Mouse (Mus musculus): Measurements from ENCODE around the gene Lrrc61. TPM values are rescaled to one million over a fixed set of nuclear protein-coding genes. Genes with fewer than 3 reads are reported as not detected.
"Not testable (repeated sequence)": the region's sequence is repeated elsewhere in the genome, so short reads cannot be mapped to it uniquely, and the experiment has no call there.

The Lrrc61 gene
- total RNA-seq (2014; rRNA removed) (32.0 and 50.1 TPM in 2 replicates), polyA plus RNA-seq (2015; fragmentation: Nextera tagmentation; extraction: Ambion mirVana) (14.2 and 15.7 TPM in 2 replicates)

DNA sequence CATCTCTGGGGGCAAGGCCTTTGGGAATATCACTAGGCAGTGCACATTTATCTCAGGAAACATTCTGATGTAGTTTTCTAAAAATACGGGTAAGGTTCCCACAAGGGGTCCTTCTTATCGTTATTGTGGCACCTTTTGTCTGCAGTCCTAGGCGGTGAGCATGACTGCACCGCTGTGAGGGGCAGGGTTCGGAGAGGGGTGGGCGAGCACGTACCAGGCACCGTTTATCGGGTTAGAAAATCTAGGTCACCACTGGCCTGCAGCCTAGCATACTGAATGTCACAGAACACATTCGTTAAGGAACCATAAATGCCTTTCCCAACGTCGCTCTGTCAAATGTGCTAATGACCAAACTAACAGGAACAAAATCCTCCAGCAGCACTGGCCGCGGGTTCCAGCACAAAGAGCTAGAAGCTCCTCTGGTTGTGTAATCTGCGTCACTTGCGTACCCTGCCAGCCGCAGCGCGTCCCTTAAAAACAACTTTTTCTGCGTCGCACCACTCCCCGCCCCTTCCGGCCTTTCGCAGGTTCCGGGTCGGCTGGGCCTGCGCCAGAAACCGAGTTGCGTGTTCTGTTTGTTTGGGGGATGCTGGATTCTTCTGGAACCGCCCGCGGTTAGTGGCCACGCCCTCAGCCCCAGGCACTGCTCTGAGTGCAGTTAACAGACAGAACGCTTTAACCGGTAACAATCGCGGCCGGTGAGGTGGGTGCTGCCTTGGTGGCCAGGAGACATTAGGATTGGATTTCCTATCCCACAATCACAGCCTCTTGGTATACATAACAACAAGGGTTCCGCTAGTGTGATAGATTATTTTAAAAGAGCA, at the start of gene Lrrc61:
Gene Lrrc61, plus strand, starts transcription at position 517 of the 824 bp plus-strand sequence.
- peaks cover 8% of the 10 kb centered on the region; the same call in 1 of the 2 replicates for H3K4me1 ChIP-seq (ENCODE audit: insufficient read depth, low read length)
- peak; percentile 1; the same call in 1 of the 2 replicates for TF ChIP-seq CTCF (IDR thresholded peaks at IDR 0.05; ENCODE audit: low read depth)
- no peaks in the 10 kb centered on the region; the same call in 1 of the 2 replicates for H3K36me3 ChIP-seq (ENCODE audit: insufficient read depth, low read length)
- H3K9ac ChIP-seq (replicated peaks; ENCODE audit: low read length), result peak within 1 kb of the TSS; percentile 74
- DNase-seq (ENCODE audit: low spot score) (peak; percentile 99), ATAC-seq (peak; percentile 93)
- peak within 1 kb of the TSS; percentile 77 for H3K4me2 ChIP-seq (ENCODE audit: low read depth, low read length)
- H3K9me3 ChIP-seq (ENCODE audit: low read length), result no peaks in the 10 kb centered on the region
- H3K27ac ChIP-seq, result peak within 1 kb of the TSS; percentile 99
- peak within 1 kb of the TSS; percentile 51 for H3K4me3 ChIP-seq (ENCODE audit: low read length)
- H3K27me3 ChIP-seq (ENCODE audit: insufficient read depth, low read length), result no peaks in the 10 kb centered on the region
- WGBS, result under 1% methylated on average over 39 of the region's 39 CpGs

GRCm38 (mm10) chr6:48508087-48508486, 46.5 kb upstream of the Lrrc61 start:
- no peak for TF ChIP-seq CTCF (IDR thresholded peaks at IDR 0.05; ENCODE audit: low read depth)
- Histone ChIP-seq H3K27ac (no peak overlapping the region), H3K9ac (replicated peaks; ENCODE audit: low read length) (no peak overlapping the region), H3K4me1 (ENCODE audit: insufficient read depth, low read length) (no peaks in the 10 kb centered on the region), H3K27me3 (ENCODE audit: insufficient read depth, low read length) (no peaks in the 10 kb centered on the region), H3K9me3 (ENCODE audit: low read length) (no peaks in the 10 kb centered on the region), H3K4me2 (ENCODE audit: low read depth, low read length) (no peak overlapping the region), H3K36me3 (ENCODE audit: insufficient read depth, low read length) (peaks cover 9% of the 10 kb centered on the region; the same call in 1 of the 2 replicates), H3K4me3 (ENCODE audit: low read length) (no peak overlapping the region)
- 76% methylated on average over 4 of the region's 4 CpGs for WGBS
- ATAC-seq (no peak), DNase-seq (ENCODE audit: low spot score) (no peak)

- 89% methylated on average over 4 of the region's 4 CpGs for WGBS
- ATAC-seq, result no peak
- Histone ChIP-seq H3K27me3 (ENCODE audit: insufficient read depth, low read length) (no peaks in the 10 kb centered on the region), H3K4me3 (ENCODE audit: low read length) (no peak overlapping the region), H3K4me1 (ENCODE audit: insufficient read depth, low read length) (no peaks in the 10 kb centered on the region), H3K27ac (no peak overlapping the region), H3K9me3 (ENCODE audit: low read length) (no peaks in the 10 kb centered on the region), H3K36me3 (ENCODE audit: insufficient read depth, low read length) (peaks cover 31% of the 10 kb centered on the region), H3K9ac (replicated peaks; ENCODE audit: low read length) (no peak overlapping the region), H3K4me2 (ENCODE audit: low read depth, low read length) (no peak overlapping the region)
- TF ChIP-seq CTCF (IDR thresholded peaks at IDR 0.05; ENCODE audit: low read depth), result no peak
- no peak for DNase-seq (ENCODE audit: low spot score)
Observed at GRCm38 (mm10) chr6:48510426-48510825, 44.2 kb upstream of the Lrrc61 start.

DNA sequence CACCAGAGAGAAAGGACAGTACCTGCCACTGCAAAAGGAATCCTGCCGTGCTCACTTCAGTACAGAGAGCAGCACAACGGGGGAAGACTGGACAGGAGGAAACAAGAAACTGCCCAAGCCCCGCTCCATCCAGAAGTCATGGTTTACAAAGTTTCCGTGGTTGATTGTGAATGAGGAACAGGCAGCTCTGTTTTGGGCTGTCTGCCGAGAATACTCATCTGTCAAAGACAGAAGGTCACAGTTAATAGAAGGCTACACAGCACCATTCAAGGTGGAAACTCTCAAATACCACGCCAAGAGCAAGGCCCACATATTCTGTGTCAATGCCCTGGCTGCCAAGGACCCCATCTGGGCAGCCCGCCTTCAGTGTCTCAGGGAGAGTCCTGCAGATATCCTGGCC, 42.7 kb upstream of the Lrrc61 start:
- Histone ChIP-seq H3K4me2 (ENCODE audit: low read depth, low read length) (no peak overlapping the region), H3K9me3 (ENCODE audit: low read length) (no peaks in the 10 kb centered on the region), H3K4me1 (ENCODE audit: insufficient read depth, low read length) (no peaks in the 10 kb centered on the region), H3K9ac (replicated peaks; ENCODE audit: low read length) (no peak overlapping the region), H3K36me3 (ENCODE audit: insufficient read depth, low read length) (peaks cover 36% of the 10 kb centered on the region), H3K27me3 (ENCODE audit: insufficient read depth, low read length) (no peaks in the 10 kb centered on the region), H3K4me3 (ENCODE audit: low read length) (no peak overlapping the region), H3K27ac (no peak overlapping the region)
- WGBS, result 80% methylated on average over 7 of the region's 7 CpGs
- DNase-seq (ENCODE audit: low spot score) (no peak), ATAC-seq (no peak)
- no peak for TF ChIP-seq CTCF (IDR thresholded peaks at IDR 0.05; ENCODE audit: low read depth)

GRCm38 (mm10) chr6:48524882-48525281, 29.7 kb upstream of the Lrrc61 start:
- DNase-seq (ENCODE audit: low spot score); ATAC-seq; H3K4me1 ChIP-seq (ENCODE audit: insufficient read depth, low read length); H3K27ac ChIP-seq; H3K9me3 ChIP-seq (ENCODE audit: low read length); H3K36me3 ChIP-seq (ENCODE audit: insufficient read depth, low read length); H3K4me2 ChIP-seq (ENCODE audit: low read depth, low read length); H3K4me3 ChIP-seq (ENCODE audit: low read length); H3K27me3 ChIP-seq (ENCODE audit: insufficient read depth, low read length); H3K9ac ChIP-seq (replicated peaks; ENCODE audit: low read length): not testable (repeated sequence)
- 96% methylated on average over 14 of the region's 16 CpGs for WGBS

GRCm38 (mm10) chr6:48527901-48528300, 26.7 kb upstream of the Lrrc61 start:
- Histone ChIP-seq H3K27me3 (ENCODE audit: insufficient read depth, low read length) (no peaks in the 10 kb centered on the region), H3K9ac (replicated peaks; ENCODE audit: low read length) (no peak overlapping the region), H3K9me3 (ENCODE audit: low read length) (no peaks in the 10 kb centered on the region), H3K27ac (no peak overlapping the region), H3K4me2 (ENCODE audit: low read depth, low read length) (no peak overlapping the region), H3K4me1 (ENCODE audit: insufficient read depth, low read length) (no peaks in the 10 kb centered on the region), H3K36me3 (ENCODE audit: insufficient read depth, low read length) (peaks cover 8% of the 10 kb centered on the region; the same call in 1 of the 2 replicates), H3K4me3 (ENCODE audit: low read length) (no peak overlapping the region)
- TF ChIP-seq CTCF (IDR thresholded peaks at IDR 0.05; ENCODE audit: low read depth), result no peak
- DNase-seq (ENCODE audit: low spot score) (no peak), ATAC-seq (no peak)
- 88% methylated on average over 9 of the region's 9 CpGs for WGBS

DNA sequence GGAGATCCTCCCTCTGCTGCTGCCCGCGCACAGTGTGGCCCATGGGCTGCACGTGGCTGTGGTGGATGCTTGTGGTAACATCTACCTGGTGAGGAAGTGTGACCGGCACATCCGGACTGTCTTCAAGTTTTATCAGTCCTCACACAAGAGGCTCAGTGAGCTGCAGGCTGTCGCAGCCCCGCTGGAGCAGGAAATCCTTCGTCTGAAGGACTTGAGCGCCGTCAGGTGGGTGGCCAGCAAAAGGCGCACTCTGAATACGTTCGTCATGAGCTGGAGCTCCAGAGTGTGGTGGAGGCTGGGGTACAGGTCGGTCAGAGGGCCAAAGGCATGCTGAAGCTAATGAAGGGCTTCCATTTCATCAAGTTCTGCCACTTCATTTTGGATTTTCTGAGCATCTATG, 25.3 kb upstream of the Lrrc61 start:
- no peak overlapping the region for H3K27ac ChIP-seq
- no peak overlapping the region for H3K4me2 ChIP-seq (ENCODE audit: low read depth, low read length)
- ATAC-seq, result no peak
- no peaks in the 10 kb centered on the region for H3K4me1 ChIP-seq (ENCODE audit: insufficient read depth, low read length)
- no peaks in the 10 kb centered on the region for H3K9me3 ChIP-seq (ENCODE audit: low read length)
- no peaks in the 10 kb centered on the region for H3K27me3 ChIP-seq (ENCODE audit: insufficient read depth, low read length)
- DNase-seq (ENCODE audit: low spot score), result no peak
- 82% methylated on average over 14 of the region's 14 CpGs for WGBS
- no peak overlapping the region for H3K9ac ChIP-seq (replicated peaks; ENCODE audit: low read length)
- H3K4me3 ChIP-seq (ENCODE audit: low read length), result no peak overlapping the region
- peak; percentile 38 for TF ChIP-seq CTCF (IDR thresholded peaks at IDR 0.05; ENCODE audit: low read depth)
- peaks cover 8% of the 10 kb centered on the region; the same call in 1 of the 2 replicates for H3K36me3 ChIP-seq (ENCODE audit: insufficient read depth, low read length)

Measured in hindbrain, postnatal 0 days (tissue).